Mouse (Mus musculus): Measurements from ENCODE around the gene Tuba4a.

Gene Tuba4a

DNA sequence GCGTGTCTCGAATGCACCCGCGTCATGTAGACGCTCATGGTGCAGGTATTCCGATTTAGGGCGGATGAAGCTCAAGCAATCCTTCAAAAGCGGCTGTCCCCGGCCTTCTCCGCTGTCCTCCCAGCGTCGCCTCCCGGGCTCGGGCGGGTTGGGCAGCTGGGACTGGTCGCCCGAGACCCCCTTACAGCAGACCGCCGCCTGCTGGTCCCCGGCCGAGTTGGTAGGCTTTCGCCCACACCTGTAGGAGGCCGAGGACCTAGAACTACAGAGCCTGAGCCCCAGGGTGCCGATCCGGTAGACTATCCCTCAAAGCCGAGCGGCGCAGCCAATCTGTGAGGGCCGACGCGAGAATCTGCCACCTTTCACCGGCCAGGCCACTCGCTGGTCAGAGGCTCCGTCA is at the start of gene Tuba4a:
Tuba4a (minus strand) TSS at position 335 of the 400 bp plus-strand sequence.
- no peak for DNase-seq

DNA sequence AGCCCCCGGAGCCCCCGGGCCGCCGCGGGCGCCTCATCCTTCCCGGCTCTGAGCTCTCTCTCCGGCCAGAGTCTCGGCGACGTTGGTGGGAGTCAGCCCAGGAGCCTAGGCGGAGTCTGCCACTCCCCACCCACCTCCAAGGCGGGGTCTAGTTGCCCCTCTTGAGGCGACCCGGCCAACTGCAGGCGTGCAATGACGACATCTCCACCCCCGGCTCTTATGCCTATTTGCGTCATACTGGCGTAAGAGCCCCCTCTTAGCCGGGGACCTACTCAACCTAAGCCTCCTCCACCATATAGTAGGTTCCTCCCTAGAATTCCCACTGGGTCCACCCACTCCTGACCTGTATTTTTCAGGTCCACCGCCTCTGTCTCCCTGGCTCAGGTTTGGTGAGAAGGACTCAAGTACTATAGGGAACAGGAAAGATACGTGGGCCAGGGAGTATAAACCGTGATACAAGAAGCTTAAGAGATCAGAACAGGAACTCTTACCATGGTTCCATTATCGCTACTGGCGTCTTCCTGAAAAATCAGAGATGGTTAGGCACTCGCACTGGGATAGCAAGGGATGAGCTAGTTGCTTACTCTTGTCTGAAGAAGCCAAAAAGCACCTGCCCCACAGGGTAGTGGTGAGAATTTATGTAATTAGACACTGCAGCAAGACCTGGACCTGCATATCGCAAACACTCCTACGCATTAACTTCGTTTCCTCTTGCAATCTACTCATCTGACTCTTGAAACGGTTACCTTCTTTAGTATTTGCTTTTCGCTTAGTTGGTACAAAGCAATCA is 44.6 kb upstream of the Tuba4a start, which contains the start of gene Ptprn:
Ptprn (minus strand) TSS at position 412 of the 790 bp plus-strand sequence.
- peak; percentile 91 for DNase-seq

DNA sequence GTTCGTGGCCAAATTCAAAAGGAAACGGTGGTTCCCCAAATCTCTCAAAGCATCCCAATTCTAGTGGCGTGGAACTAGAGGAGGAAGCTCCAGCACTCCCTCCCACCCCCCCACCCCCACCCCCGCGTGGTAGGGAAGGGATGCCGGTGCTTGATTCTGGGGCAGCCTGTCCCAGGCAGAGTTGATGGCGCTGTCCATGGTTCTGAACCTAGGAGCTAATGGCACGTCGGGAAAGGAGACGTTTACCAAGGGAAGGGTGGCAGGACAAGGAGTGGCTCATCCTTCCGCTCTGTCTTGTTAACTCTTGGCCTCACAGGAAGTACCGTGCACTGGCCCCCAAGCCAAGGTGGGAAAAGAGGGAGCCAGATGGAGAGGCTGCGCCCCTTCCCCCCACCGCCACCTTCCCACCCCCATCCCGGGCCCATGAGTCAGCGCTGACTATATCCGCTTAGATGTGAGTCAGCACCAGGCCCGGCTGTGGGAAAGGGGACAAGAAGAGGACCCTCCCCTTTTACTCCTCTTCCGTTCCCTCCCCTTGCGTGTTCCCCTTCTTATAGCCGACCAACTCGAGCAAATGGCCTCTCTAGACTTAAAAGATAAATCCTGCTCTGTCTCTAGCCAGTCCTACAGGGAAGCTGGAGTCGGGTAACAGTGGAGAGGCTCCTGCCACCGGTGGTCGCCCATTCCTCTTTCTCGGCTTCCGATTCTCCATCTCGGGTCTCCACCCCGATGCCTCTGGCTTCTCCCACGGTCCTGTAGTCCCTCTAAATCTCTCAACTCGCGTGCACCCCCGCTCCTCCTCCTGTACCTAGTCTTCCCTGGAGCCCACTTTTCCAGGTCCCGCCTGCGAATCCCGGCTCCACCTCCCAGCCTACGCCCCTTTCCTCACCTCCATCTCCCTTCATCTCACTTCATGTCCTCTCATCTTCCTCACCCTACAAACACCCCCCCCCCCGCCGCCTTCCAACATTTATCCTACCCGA is 43.6 kb upstream of the Tuba4a start:
- peak; percentile 84 for DNase-seq

- DNase-seq, result no peak
Measured at GRCm38 (mm10) chr1:75261278-75261677, 41.6 kb upstream of the Tuba4a start.

- no peak for DNase-seq
Measured at GRCm38 (mm10) chr1:75255516-75256046, 35.9 kb upstream of the Tuba4a start.

- DNase-seq, result no peak
Measured at GRCm38 (mm10) chr1:75254625-75255013, 35.0 kb upstream of the Tuba4a start.

DNA sequence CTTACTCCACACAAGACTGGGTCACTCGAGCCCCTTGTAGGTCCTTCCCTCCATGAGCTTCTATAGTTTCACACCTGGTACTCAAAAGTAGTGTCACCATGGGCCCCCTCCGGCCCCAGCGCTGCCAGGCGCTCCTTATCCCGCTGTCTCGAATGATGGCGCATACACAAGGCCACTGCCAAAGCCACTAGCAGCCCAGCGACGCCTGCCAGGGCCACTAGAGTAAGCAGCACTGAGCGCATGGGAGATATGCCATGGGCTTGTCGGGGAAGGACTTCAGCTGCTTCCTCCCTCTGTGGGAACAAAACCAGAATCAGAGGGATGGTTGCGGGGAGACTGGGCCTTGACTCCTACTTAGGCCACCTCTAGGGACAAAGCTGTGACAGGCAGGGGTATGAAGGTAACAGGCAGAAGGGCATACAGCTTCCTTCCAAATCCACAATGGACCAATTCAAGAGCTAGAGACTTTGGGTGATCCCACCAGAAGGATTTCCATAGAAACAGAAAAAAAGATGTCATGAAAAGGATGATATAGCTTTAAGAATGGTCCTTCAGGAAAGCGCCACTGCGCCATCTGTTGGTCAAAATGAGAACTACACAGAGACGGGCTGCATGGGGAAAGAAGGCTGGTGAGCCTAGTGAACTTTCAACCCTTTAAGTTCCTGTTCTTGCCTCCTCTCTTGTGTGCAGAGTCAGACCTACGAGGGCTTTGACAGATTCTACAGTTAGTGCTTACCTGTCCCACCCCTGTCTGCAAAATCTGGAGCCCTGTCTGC is 34.4 kb upstream of the Tuba4a start:
- peak; percentile 78 for DNase-seq

DNA sequence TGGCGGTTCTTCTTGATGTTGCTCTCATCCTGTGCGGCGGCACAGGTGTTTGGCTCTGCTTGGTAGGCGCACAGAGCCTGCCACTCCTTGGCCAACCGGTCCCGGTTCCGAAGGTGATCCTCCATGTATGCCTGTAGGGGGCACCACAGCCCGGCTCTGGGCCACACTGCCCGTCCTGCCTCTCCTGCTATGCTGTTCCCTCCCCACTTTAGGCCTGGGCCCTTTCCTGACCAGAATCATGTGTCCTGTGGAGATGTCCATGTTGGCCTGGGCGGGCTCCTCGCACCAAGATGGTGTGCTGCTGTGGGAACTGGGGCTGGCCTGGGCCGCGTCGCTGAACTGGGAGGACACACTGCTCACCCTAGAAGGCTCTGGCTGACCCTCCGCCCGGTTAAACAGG is 33.4 kb upstream of the Tuba4a start:
- DNase-seq, result no peak

DNA sequence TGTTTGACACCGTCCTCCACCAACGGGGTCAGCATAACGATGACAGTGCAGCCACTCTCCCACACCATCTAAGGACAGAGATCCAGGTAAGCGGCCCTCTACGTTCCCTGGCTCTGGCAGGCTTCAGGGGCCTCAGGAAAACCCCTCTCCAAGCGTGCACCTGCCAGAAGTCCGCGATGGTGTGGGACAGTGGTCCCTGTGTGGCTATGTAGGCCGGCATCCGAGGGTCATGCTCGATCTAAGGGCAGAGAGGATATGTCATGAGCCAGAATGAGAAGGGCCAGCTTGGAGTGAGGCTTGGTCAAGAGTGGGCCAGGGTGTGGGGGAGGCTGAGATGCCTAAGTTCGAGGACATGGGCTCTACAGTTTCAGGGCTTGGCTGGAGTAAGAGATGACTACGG is 32.6 kb upstream of the Tuba4a start:
- no peak for DNase-seq

DNA sequence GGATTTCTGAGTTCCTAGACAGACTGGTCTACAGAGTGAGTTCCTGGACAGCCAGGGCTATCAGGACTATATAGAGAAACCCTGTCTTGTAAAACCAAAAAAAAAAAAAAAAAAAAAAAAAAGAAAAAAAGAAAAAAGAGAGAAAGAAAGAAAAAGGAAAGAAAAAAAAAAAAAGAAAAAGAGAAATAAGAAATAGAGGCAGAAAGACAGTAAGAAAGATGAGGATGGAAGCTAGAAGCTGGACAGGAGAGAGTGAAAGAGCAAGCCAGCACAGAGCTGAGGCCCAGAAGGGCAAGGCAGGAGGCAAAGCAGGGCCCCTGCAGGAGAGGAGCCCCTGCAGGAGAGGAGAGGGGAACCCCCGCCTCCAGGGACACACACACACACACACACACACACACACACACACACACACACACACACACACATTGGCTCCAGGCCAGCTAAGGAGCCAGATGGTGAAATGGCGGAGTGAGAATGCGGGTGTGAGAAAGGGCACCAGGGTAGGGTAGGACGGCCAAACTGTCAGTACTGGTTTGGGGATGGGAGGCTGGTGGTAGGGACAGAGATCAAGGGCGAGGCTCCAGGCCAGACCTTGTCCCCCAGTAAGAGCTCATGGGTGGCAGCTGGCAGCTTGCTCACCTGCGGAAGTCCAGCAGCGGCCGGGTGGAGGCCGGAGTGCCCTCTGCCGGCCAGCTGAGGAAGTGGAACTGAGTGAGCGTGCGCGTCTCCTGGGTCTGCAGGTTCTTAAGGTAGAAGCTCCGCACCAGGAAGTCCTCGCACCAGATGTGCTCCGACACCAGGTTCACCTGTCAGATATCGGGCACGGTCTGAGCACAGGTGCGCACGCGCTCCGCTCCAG is 31.7 kb upstream of the Tuba4a start:
- DNase-seq, result peak; percentile 77

- no peak for DNase-seq
Measured at GRCm38 (mm10) chr1:75250498-75250897, 30.8 kb upstream of the Tuba4a start.

DNA sequence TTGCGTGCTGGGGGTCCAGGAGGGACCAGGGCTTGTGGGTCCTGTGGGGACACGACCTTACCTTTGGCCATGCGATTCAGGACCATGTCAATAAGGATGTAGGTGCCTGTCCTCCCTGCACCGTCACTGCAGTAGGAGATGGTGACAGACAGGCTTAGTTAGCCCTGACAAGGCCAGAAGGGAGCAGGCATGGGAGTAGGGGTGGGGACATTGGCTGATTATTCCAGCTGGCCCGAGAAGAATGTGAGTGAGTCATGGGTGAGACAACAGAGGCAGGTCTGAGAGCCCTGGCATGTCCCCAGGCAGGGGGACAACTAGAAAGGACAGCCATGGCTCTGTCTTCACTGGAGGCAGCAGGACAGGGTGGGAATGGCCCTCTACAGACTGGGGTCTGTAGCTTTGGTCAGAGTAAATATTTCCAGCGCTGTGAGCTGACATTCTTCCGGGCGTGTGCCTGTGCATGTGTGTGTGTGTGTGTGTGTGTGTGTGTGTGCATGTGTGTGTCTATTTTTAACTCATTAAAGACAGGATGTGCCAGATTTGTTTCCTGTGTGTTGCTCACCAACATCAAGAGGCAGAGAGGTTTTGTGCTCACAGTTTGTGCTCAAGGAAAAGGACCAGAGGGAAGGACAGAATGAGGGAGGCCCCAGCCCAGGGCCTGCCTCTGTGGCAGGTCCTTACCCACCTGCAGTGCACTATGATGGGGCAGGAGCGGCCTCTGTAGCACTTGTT is 28.5 kb upstream of the Tuba4a start:
- DNase-seq, result no peak

DNA sequence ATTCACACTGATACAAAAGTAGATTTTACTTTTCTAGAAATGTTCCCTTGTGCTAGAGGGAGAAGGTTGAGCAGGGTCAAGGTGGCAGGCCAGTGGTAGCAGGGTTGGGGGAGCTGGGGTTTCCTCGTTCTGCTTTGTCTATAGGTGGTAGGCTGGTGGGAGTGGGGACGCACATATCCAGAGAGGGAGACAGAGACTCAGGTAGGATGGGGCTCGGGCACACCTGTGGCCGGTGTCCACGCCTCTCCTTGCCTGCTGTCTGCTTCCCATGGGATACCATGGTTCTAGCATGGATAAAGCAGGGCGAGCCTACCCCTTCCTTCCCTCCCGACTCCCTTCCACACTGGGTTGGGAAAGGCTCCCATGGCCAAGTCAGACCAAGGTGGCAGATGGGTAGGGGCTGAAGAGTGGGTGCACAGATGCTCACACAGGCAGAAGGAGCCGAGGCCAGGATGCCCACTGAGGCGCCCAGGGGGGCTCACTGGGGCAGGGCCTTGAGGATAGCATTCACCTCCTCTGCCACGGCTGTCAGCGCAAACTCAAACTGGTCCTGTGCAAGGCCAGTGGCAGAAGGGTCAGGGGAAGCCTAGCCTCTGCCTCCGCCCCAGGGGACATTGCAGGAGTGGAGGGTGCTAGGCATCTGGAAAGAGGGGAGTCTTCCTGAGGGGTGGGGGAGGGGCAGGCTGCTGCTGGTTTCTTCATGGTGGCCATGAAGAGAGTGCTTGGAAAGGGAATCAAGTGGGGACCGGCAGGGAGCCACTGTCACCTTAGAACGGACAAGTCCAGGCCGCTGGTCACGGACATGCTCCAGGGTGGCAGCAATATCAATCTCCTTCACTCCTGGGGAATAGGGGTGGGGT is 27.6 kb upstream of the Tuba4a start:
- DNase-seq, result no peak

DNA sequence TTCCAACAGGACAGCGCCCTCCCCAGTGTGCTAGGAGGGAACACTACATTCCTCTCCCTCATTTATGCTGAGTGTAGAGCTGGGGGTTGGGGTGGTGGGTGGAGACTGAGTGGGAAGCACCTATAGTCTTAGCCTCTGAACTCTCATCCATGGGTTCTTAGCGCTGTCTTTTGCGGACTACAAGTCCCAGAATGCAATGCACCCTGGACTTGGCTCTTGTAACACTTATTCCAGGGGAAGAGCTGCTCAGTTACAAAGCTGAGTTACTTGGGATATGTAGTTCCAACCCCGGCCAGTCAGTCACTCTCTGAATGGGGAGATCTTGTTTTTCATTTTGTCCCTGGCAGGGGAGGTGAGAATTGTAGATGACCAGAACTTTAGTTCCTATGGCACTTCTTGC is 25.2 kb upstream of the Tuba4a start:
- peak; percentile 74 for DNase-seq

DNA sequence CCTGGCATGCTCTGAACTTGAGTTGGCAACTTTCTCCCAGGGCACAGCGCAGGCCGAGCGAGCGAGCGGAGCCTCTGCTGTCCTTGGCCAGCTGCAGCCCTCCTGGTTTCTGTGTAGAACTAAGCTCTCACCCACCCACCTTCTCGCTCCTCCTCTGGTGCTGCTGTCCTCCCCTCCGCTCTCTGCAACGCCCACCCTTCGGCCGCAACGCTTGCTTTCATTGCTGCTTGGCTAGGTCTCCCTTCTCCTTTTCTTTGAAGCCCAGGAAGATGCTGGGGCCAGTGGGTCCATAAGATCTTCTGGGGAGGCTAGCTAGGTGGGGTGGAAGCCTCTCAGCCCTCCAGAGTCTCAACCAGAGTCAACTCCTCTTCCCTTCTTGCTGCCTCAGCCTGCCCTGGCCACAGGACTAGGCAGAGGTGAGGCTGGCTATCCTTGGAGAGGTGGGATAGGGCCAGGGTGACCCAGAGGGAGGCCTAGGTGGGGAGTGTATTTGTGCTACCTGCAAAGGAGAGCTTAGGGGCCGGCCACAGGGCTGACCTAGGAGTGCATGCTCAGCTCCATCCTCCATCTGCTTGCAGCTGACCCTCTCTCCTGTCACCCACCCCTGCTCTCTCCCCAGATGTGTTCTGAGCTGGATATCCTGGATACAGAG is 24.6 kb upstream of the Tuba4a start:
- peak; percentile 65 for DNase-seq

- no peak for DNase-seq
Measured at GRCm38 (mm10) chr1:75243411-75243810, 23.7 kb upstream of the Tuba4a start.

DNA sequence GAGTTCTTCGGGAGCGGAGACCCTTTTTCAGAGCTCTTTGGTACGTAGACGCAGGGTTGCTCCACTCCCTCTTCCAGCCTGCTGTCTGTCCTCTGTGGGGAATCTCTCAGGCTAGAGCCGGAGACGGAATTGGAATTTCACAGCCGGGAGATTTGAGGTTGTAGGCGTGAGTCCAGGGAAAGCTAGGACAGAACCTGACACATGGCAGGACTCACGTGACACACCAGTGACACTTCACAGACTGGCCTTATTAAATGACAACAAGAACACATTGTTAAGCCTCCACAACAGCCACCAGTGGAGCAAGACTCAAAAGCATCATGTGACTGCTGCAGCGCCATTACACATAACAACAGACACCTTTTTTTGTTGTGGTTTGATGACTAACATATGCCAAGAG is 19.9 kb upstream of the Tuba4a start:
- peak; percentile 72 for DNase-seq

DNA sequence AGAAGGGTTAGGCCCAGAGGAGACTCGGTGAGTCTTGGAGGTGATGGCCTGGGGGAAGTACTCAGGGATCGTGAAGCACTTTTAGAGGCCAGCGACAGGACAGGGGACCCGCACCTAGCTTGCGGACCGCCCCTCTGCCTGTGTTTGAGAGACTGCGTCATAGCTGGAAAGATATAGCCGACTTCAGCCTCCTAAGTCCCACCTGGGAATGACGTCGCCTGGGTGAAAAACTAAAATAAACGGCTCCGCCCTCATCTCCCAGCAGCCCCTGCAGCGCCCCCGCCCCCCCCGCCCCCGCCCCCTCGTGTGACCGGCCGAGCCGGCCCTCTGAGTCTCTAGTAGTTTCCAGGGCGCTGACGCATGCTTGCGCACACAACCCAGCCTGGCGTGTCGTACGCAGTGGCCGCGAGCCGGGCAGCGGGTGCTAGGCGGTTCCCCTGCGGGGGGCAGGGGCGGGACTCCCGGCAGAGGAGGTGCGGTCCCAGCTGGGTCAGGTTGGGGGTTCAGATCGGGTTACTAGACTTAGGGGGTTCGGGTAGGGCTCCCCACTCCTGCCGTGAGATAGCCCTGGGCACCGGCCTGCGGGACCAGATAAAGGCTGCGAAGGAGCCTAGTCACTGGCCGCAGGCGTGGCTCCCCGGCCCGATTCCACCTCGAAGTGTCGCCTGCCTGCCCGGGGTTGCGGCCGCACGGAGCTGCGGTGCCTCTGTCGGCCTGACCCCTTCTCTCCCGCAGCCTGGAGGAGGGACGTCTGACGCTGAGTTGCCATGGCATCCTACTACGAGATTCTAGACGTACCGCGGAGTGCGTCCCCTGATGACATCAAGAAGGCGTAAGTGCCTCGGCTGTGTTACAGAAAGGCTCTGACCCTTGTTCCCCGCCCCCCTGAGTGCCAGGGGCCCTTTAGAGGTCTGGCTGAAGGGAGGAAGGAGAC is 16.7 kb upstream of the Tuba4a start, which contains the start of gene Dnajb2:
Dnajb2 (plus strand) TSS at position 290 of the 934 bp plus-strand sequence.
- peak; percentile 91 for DNase-seq

All from right cerebral cortex, adult 18-20 months (tissue).